Mouse (Mus musculus) CH12.LX (cell line): ENCODE measurements at regions not wholly inside any gene's neighbourhood (a gene's known extent, or its start where the extent isn't known, plus 50 kb on each side); places are given as distances from the start of the nearest gene placed in this dataset.

Source experiments
- DNase-seq: peaks from one replicate; pipeline ENCODE4 v3.0.0-alpha.2; 2013; ENCODE audit errors: extremely low read depth
- H3K27ac ChIP-seq: 2 replicates; pipeline ENCODE4 v1.5.1; 2012; ENCODE audit warnings: low read depth, mild to moderate bottlenecking, control low read depth, moderate library complexity; ENCODE audit not compliant: insufficient read depth
- H3K27me3 ChIP-seq: replicated peaks from 2 replicates; pipeline ENCODE3; 2012; ENCODE audit warnings: inconsistent platforms
- H3K36me3 ChIP-seq, 2 experiments: replicated peaks in 1 of 2; 2 replicates each; pipeline versions ENCODE3 to v1.6.1; 2012; ENCODE audit warnings: inconsistent platforms in 1 of 2, low read length in 1 of 2, mild to moderate bottlenecking in 1 of 2, mixed read lengths in 1 of 2, moderate library complexity in 1 of 2; ENCODE audit not compliant: control insufficient read depth in 1 of 2, insufficient read depth in 1 of 2
- H3K4me1 ChIP-seq, 2 experiments: 2 replicates each; pipeline ENCODE4 v1.6.1; 2012; ENCODE audit warnings: inconsistent platforms in 1 of 2, moderate library complexity in 1 of 2; ENCODE audit not compliant: insufficient read depth in 2 of 2, control insufficient read depth in 1 of 2
- H3K4me2 ChIP-seq: 2 replicates; pipeline ENCODE4 v1.6.1; 2012; ENCODE audit warnings: low read depth, mild to moderate bottlenecking, control low read depth; ENCODE audit not compliant: poor library complexity, insufficient read depth, severe bottlenecking
- H3K4me3 ChIP-seq, 3 experiments: fragments of 150-350 bp in 1 of 3; sonication (generic) in 1 of 3; replicated peaks in 1 of 3; 2 replicates each; pipeline versions ENCODE3 to v1.5.1; 2011 to 2012; ENCODE audit warnings: low read depth in 2 of 3, low read length in 2 of 3, mild to moderate bottlenecking in 2 of 3, moderate library complexity in 2 of 3, control low read depth in 1 of 3, improper control_type of control experiment in 1 of 3, inconsistent platforms in 1 of 3, mixed read lengths in 1 of 3; ENCODE audit not compliant: poor library complexity in 1 of 3
- H3K79me2 ChIP-seq: replicated peaks from 2 replicates; pipeline ENCODE4 v1.6.1; 2012; ENCODE audit warnings: mild to moderate bottlenecking, moderate library complexity; ENCODE audit not compliant: control insufficient read depth, poor library complexity, insufficient read depth, severe bottlenecking; ENCODE audit errors: extremely low read depth
- H3K9ac ChIP-seq: 2 replicates; pipeline ENCODE4 v1.6.1; 2012; ENCODE audit warnings: low read depth, mild to moderate bottlenecking, control low read depth, moderate library complexity; ENCODE audit not compliant: insufficient read depth
- H3K9me3 ChIP-seq: replicated peaks from 2 replicates; pipeline ENCODE3; 2012; ENCODE audit warnings: low read length, inconsistent platforms, mixed read lengths
- BHLHE40 ChIP-seq: IDR thresholded peaks from 2 replicates; pipeline ENCODE4 v1.6.1; 2011; ENCODE audit warnings: mild to moderate bottlenecking, low read depth, low read length, improper control_type of control experiment
- CHD2 ChIP-seq: IDR thresholded peaks from 2 replicates; pipeline ENCODE4 v1.6.1; 2011; ENCODE audit warnings: low read length, improper control_type of control experiment
- CTCF ChIP-seq, 2 experiments: IDR thresholded peaks in 1 of 2; conservative IDR thresholded peaks in 1 of 2; 2 replicates each; pipeline ENCODE4 v1.5.1; 2011 to 2012; ENCODE audit warnings: low read depth in 2 of 2, low read length in 2 of 2, improper control_type of control experiment in 1 of 2, inconsistent platforms in 1 of 2, mild to moderate bottlenecking in 1 of 2, moderate library complexity in 1 of 2
- ETS1 ChIP-seq: conservative IDR thresholded peaks from 2 replicates; pipeline ENCODE4 v1.6.1; 2012; ENCODE audit warnings: low read depth, mild to moderate bottlenecking, inconsistent platforms, low read length, improper control_type of control experiment, moderate library complexity
- HCFC1 ChIP-seq: IDR thresholded peaks from 2 replicates; pipeline ENCODE4 v1.6.1; 2012; ENCODE audit warnings: low read depth, mild to moderate bottlenecking, inconsistent platforms, low read length, improper control_type of control experiment
- JUN ChIP-seq: IDR thresholded peaks from 2 replicates; pipeline ENCODE4 v1.6.1; 2011; ENCODE audit warnings: low read depth, mild to moderate bottlenecking, low read length, improper control_type of control experiment, moderate library complexity; ENCODE audit not compliant: insufficient read depth
- MAX ChIP-seq: IDR thresholded peaks from 2 replicates; pipeline ENCODE4 v1.6.1; 2011; ENCODE audit warnings: low read length, improper control_type of control experiment
- MAZ ChIP-seq: IDR thresholded peaks from 2 replicates; pipeline ENCODE4 v1.6.1; 2012; ENCODE audit warnings: low read depth, mild to moderate bottlenecking, inconsistent platforms, low read length, improper control_type of control experiment, moderate library complexity
- MEF2A ChIP-seq: IDR thresholded peaks from 2 replicates; pipeline ENCODE4 v1.6.1; 2014; ENCODE audit warnings: low read depth, mild to moderate bottlenecking, inconsistent platforms, low read length, improper control_type of control experiment, borderline replicate concordance
- NRF1 ChIP-seq: IDR thresholded peaks from 2 replicates; pipeline ENCODE4 v1.6.1; 2014; ENCODE audit warnings: low read depth, mild to moderate bottlenecking, inconsistent platforms, low read length, improper control_type of control experiment, moderate library complexity
- SMC3 ChIP-seq: IDR thresholded peaks from 2 replicates; pipeline ENCODE4 v1.6.1; 2011; ENCODE audit warnings: low read depth, low read length, improper control_type of control experiment
- TBP ChIP-seq: conservative IDR thresholded peaks from 2 replicates; pipeline ENCODE4 v1.6.1; 2011; ENCODE audit warnings: low read depth, low read length, improper control_type of control experiment
- USF1 ChIP-seq: IDR thresholded peaks from 2 replicates; pipeline ENCODE4 v1.6.1; 2014; ENCODE audit warnings: low read depth, mild to moderate bottlenecking, inconsistent platforms, low read length, improper control_type of control experiment
- USF2 ChIP-seq: conservative IDR thresholded peaks from 2 replicates; pipeline ENCODE4 v1.6.1; 2011; ENCODE audit warnings: low read depth, low read length, improper control_type of control experiment
- ZKSCAN1 ChIP-seq: IDR thresholded peaks from 2 replicates; pipeline ENCODE4 v1.6.1; 2012; ENCODE audit warnings: low read depth, inconsistent platforms, low read length, improper control_type of control experiment, borderline replicate concordance
- ZMIZ1 ChIP-seq: IDR thresholded peaks from 2 replicates; pipeline ENCODE4 v1.6.1; 2012; ENCODE audit warnings: low read depth, mild to moderate bottlenecking, inconsistent platforms, low read length, improper control_type of control experiment
- ZNF384 ChIP-seq: IDR thresholded peaks from 2 replicates; pipeline ENCODE4 v1.6.1; 2012; ENCODE audit warnings: low read depth, low read length, improper control_type of control experiment, inconsistent platforms
- dilution Hi-C: fragments of 300-500 bp; cut with MboI; formaldehyde crosslinking; loops from 2 replicates; pipeline ENCODE4 v1.14.3; 2020; ENCODE audit warnings: low sequenced_read_pairs; ENCODE audit not compliant: extremely low pct_unique_long_range_greater_than_20kb, extremely low pct_ligation_motif_present
- in situ Hi-C: fragments of 300-500 bp; cut with MboI; formaldehyde crosslinking; loops from 3 replicates; pipeline ENCODE4 v1.14.3; 2019; ENCODE audit warnings: low sequenced_read_pairs, low pct_ligation_motif_present, low pct_unique_long_range_greater_than_20kb, mixed read lengths

- no peaks in the 10 kb centered on the region for H3K27me3 ChIP-seq
- H3K4me2 ChIP-seq, result no peak overlapping the region
- TF ChIP-seq BHLHE40, result no peak
- TF ChIP-seq ZKSCAN1, result no peak
- TF ChIP-seq USF1, result no peak
- TF ChIP-seq CTCF (conservative IDR thresholded peaks at IDR 0.05 in 1 of 2, IDR thresholded peaks at IDR 0.05 in 1 of 2; ENCODE audit: low read depth in 2 of 2, low read length in 2 of 2), result no peak
- no peak for TF ChIP-seq TBP
- TF ChIP-seq MEF2A, result no peak
- no peak for TF ChIP-seq JUN
- no peak for TF ChIP-seq HCFC1
- TF ChIP-seq ZMIZ1, result no peak
- TF ChIP-seq MAX, result no peak
- no peak for TF ChIP-seq SMC3
- TF ChIP-seq ETS1, result no peak
- no peak for TF ChIP-seq USF2
- in situ Hi-C loops, result no loop called here
- no peaks in the 10 kb centered on the region for H3K36me3 ChIP-seq
- no peak overlapping the region for H3K27ac ChIP-seq
- no peaks in the 10 kb centered on the region for H3K79me2 ChIP-seq
- H3K9me3 ChIP-seq, result peaks cover 8% of the 10 kb centered on the region
- no peak overlapping the region for H3K4me3 ChIP-seq
- no peaks in the 10 kb centered on the region for H3K4me1 ChIP-seq
- no peak for DNase-seq
- dilution Hi-C loops, result no loop called here
- H3K9ac ChIP-seq, result no peak overlapping the region
These were observed 745.1 kb upstream of the Gm19410 start for GRCm38 (mm10) chr8:35020480-35020879.

GRCm38 (mm10) chr8:35022649-35023048 lies 742.9 kb upstream of the Gm19410 start:
- Histone ChIP-seq H3K79me2 (no peaks in the 10 kb centered on the region), H3K27ac (no peak overlapping the region), H3K36me3 (no peaks in the 10 kb centered on the region), H3K27me3 (no peaks in the 10 kb centered on the region), H3K9ac (no peak overlapping the region), H3K4me3 (no peak overlapping the region), H3K4me1 (no peaks in the 10 kb centered on the region), H3K9me3 (peaks cover 8% of the 10 kb centered on the region), H3K4me2 (no peak overlapping the region)
- dilution Hi-C loops (no loop called here), in situ Hi-C loops (no loop called here)
- no peak for DNase-seq
- TF ChIP-seq ZMIZ1 (no peak), CHD2 (no peak), MAZ (no peak), ZNF384 (no peak), NRF1 (no peak), ZKSCAN1 (no peak)
